Mouse (Mus musculus): ENCODE measurements around the gene Il6st.

The Il6st gene

GRCm38 (mm10) chr13:112479032-112479431, 15.2 kb downstream of the Il6st start:
- in situ Hi-C loops (cut with MboI, MseI), result no loop called here

- in situ Hi-C loops (cut with MboI, MseI), result no loop called here
Observed at GRCm38 (mm10) chr13:112479926-112480325, 16.1 kb downstream of the Il6st start.

GRCm38 (mm10) chr13:112482525-112482924, 18.7 kb downstream of the Il6st start:
- in situ Hi-C loops (cut with MboI, MseI), result no loop called here

- in situ Hi-C loops (cut with MboI, MseI), result no loop called here
Observed at GRCm38 (mm10) chr13:112483015-112483414, 19.1 kb downstream of the Il6st start.

- in situ Hi-C loops (cut with MboI, MseI), result no loop called here
Observed at GRCm38 (mm10) chr13:112486236-112486635, 22.4 kb downstream of the Il6st start.

- in situ Hi-C loops (cut with MboI, MseI), result no loop called here
Observed at GRCm38 (mm10) chr13:112486676-112487075, 22.8 kb downstream of the Il6st start.

GRCm38 (mm10) chr13:112490036-112490435, 26.2 kb downstream of the Il6st start:
- in situ Hi-C loops (cut with MboI, MseI), result no loop called here

GRCm38 (mm10) chr13:112491636-112492284, 27.9 kb downstream of the Il6st start:
- in situ Hi-C loops (cut with MboI, MseI), result no loop called here

GRCm38 (mm10) chr13:112492285-112492678, 28.4 kb downstream of the Il6st start:
- in situ Hi-C loops (cut with MboI, MseI), result no loop called here

GRCm38 (mm10) chr13:112494590-112494989, 30.7 kb downstream of the Il6st start:
- in situ Hi-C loops (cut with MboI, MseI), result no loop called here

GRCm38 (mm10) chr13:112500027-112500426, 36.2 kb downstream of the Il6st start:
- in situ Hi-C loops (cut with MboI, MseI), result loop anchor here (25.0 kb wide), 2 partner anchors 188 to 713 kb away; no protein-coding TSS in a partner anchor

GRCm38 (mm10) chr13:112500466-112500865, 36.6 kb downstream of the Il6st start:
- in situ Hi-C loops (cut with MboI, MseI), result loop anchor here (25.0 kb wide), 2 partner anchors 188 to 713 kb away; no protein-coding TSS in a partner anchor

GRCm38 (mm10) chr13:112503846-112504245, 40.0 kb downstream of the Il6st start:
- in situ Hi-C loops (cut with MboI, MseI), result loop anchor here (25.0 kb wide), 2 partner anchors 192 to 717 kb away; no protein-coding TSS in a partner anchor

GRCm38 (mm10) chr13:112505436-112505835, 41.6 kb downstream of the Il6st start:
- in situ Hi-C loops (cut with MboI, MseI), result loop anchor here (5.0 to 25.0 kb wide), 3 partner anchors 38 to 718 kb away; no protein-coding TSS in a partner anchor

- in situ Hi-C loops (cut with MboI, MseI), result loop anchor here (5.0 to 25.0 kb wide), 3 partner anchors 39 to 719 kb away; no protein-coding TSS in a partner anchor
Observed at GRCm38 (mm10) chr13:112506766-112507165, 42.9 kb downstream of the Il6st start.

GRCm38 (mm10) chr13:112507691-112508090, 43.8 kb downstream of the Il6st start:
- in situ Hi-C loops (cut with MboI, MseI), result loop anchor here (5.0 to 25.0 kb wide), 3 partner anchors 40 to 720 kb away; no protein-coding TSS in a partner anchor

GRCm38 (mm10) chr13:112508487-112508886, 44.6 kb downstream of the Il6st start:
- in situ Hi-C loops (cut with MboI, MseI), result loop anchor here (5.0 to 25.0 kb wide), 3 partner anchors 41 to 721 kb away; no protein-coding TSS in a partner anchor

GRCm38 (mm10) chr13:112509465-112509864, 45.6 kb downstream of the Il6st start:
- in situ Hi-C loops (cut with MboI, MseI), result loop anchor here (5.0 to 25.0 kb wide), 3 partner anchors 42 to 722 kb away; no protein-coding TSS in a partner anchor

GRCm38 (mm10) chr13:112510437-112511212, 46.8 kb downstream of the Il6st start:
- in situ Hi-C loops (cut with MboI, MseI), result loop anchor here (25.0 kb wide), 2 partner anchors 198 to 723 kb away; no protein-coding TSS in a partner anchor

- in situ Hi-C loops (cut with MboI, MseI), result loop anchor here (25.0 kb wide), 2 partner anchors 199 to 724 kb away; no protein-coding TSS in a partner anchor
Observed at GRCm38 (mm10) chr13:112511261-112511660, 47.4 kb downstream of the Il6st start.

- in situ Hi-C loops (cut with MboI, MseI), result loop anchor here (25.0 kb wide), 2 partner anchors 200 to 725 kb away; no protein-coding TSS in a partner anchor
Observed at GRCm38 (mm10) chr13:112511810-112512209, 47.9 kb downstream of the Il6st start.

- in situ Hi-C loops (cut with MboI, MseI), result loop anchor here (25.0 kb wide), 2 partner anchors 201 to 726 kb away; no protein-coding TSS in a partner anchor
Observed at GRCm38 (mm10) chr13:112512824-112513223, 49.0 kb downstream of the Il6st start.
